Mouse (Mus musculus) heart, embryonic 14.5 days (tissue): ENCODE data around the gene Xkr7. TPM values are rescaled to one million over a fixed set of nuclear protein-coding genes. Genes with fewer than 3 reads are reported as not detected.

Experiments
- ATAC-seq: fragments of 200-750 bp; cut with Nextera tagmentation; 2 replicates; pipeline ENCODE4 v1.8.0; 2017; ENCODE audit warnings: low read depth, moderate TSS enrichment; ENCODE audit not compliant: insufficient number of reproducible peaks, insufficient read depth, low FRiP score
- H3K27ac ChIP-seq, 2 experiments: fragments of 200-500 bp in 1 of 2; fragments of 300-500 bp in 1 of 2; sonication (generic) in 1 of 2; replicated peaks in 1 of 2; 2 replicates each; pipeline ENCODE4 v1.5.1; 2012 to 2014; ENCODE audit warnings: low read depth in 2 of 2, low read length in 2 of 2, control low read depth in 1 of 2, mild to moderate bottlenecking in 1 of 2, mixed read lengths in 1 of 2; ENCODE audit not compliant: control insufficient read depth in 1 of 2, insufficient read depth in 1 of 2
- H3K27me3 ChIP-seq: fragments of 300-500 bp; sonication (generic); 2 replicates; pipeline ENCODE4 v1.6.1; 2014; ENCODE audit warnings: mild to moderate bottlenecking, low read length, control low read depth; ENCODE audit not compliant: control insufficient read depth, insufficient read depth
- H3K36me3 ChIP-seq: fragments of 300-500 bp; sonication (generic); 2 replicates; pipeline ENCODE4 v1.6.1; 2014; ENCODE audit warnings: mild to moderate bottlenecking, control low read depth, low read length, mixed read lengths; ENCODE audit not compliant: control insufficient read depth, insufficient read depth
- H3K4me1 ChIP-seq, 2 experiments: fragments of 200-500 bp in 1 of 2; fragments of 300-500 bp in 1 of 2; sonication (generic) in 1 of 2; 2 replicates each; pipeline ENCODE4 v1.6.1; 2012 to 2014; ENCODE audit warnings: low read length in 2 of 2, control low read depth in 1 of 2, mixed read lengths in 1 of 2; ENCODE audit not compliant: control insufficient read depth in 2 of 2, insufficient read depth in 2 of 2
- H3K4me2 ChIP-seq: fragments of 300-500 bp; sonication (generic); 2 replicates; pipeline ENCODE4 v1.6.1; 2014; ENCODE audit warnings: mild to moderate bottlenecking, low read length
- H3K4me3 ChIP-seq, 2 experiments: fragments of 200-500 bp in 1 of 2; fragments of 300-500 bp in 1 of 2; sonication (generic) in 1 of 2; 2 replicates each; pipeline ENCODE4 v1.5.1; 2012 to 2014; ENCODE audit warnings: low read length in 2 of 2, mild to moderate bottlenecking in 2 of 2, control low read depth in 1 of 2, low read depth in 1 of 2, moderate library complexity in 1 of 2; ENCODE audit not compliant: control insufficient read depth in 1 of 2, insufficient read depth in 1 of 2
- H3K9ac ChIP-seq: fragments of 300-500 bp; sonication (generic); 2 replicates; pipeline ENCODE4 v1.6.1; 2014; ENCODE audit warnings: mild to moderate bottlenecking, low read length
- H3K9me3 ChIP-seq: fragments of 300-500 bp; sonication (generic); 2 replicates; pipeline ENCODE4 v1.6.1; 2016; ENCODE audit warnings: low read length, control low read depth; ENCODE audit not compliant: control insufficient read depth
- WGBS: fragments of 180-500 bp; shearing (Covaris S2); extraction: QIAGEN DNeasy Blood & Tissue Kit; methylation state at CpG from one replicate; pipeline ENCODE4 v1.1.7; 2014; 5-methylcytosine and 5-hydroxymethylcytosine counted together
- polyA plus RNA-seq: library from polyadenylated mRNA; unstranded; fragments of >200 nt; fragmentation: Nextera tagmentation; extraction: Ambion mirVana; gene quantifications from 2 replicates; pipeline ENCODE4 v1.2.1, GENCODE M21; 2014

Xkr7 gene
- polyA plus RNA-seq, 1 experiment from 2014 or later, result not detected

DNA sequence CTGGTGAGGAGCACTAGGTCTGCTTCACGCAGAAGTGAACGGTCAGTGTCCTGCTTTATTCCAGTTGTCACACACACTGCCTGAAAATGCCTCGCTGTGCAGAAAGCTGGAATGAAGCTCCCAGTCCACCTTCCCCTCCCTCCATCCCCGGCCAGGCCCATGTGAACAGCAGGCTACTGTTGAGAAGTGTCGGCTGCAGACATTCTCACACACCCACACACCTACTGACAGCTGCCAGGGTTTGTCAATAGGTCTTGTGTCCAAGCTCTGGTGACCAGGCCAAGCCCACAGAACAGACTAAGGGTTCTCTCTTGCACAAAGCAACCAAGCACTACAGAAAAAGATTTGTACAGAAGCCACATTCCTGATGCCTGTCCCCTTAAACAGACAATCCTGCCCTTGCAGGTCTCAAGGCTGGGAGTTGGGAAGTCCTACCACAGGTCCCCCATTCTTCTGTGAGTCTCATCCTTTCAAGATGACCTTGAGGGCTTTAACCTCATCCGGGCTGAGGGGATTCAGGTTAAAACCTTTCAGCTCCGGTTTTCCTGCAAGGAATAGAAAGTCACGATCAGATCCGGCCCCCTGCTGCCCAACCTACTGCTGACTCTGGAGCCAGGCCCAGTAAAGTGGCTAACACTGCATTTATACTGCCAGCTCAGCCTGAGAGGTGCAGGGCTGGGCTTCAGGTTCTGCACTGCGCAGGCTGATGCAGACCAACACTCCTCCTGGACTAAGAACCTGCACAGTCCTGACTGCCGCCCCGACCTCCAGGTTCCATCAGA is 22.3 kb upstream of the Xkr7 start:
- no peaks in the 10 kb centered on the region for H3K27me3 ChIP-seq
- H3K27ac ChIP-seq, result no peak overlapping the region
- H3K4me3 ChIP-seq, result no peak overlapping the region
- H3K9ac ChIP-seq, result no peak overlapping the region
- H3K36me3 ChIP-seq, result peaks cover 71% of the 10 kb centered on the region
- no peak overlapping the region for H3K4me2 ChIP-seq
- 81% methylated on average over 12 of the region's 12 CpGs for WGBS
- no peaks in the 10 kb centered on the region for H3K9me3 ChIP-seq
- no peak for ATAC-seq
- H3K4me1 ChIP-seq, result peaks cover 0 to 6% of the 10 kb centered on the region in 2 experiments; a peak in 3 of 4 replicates

DNA sequence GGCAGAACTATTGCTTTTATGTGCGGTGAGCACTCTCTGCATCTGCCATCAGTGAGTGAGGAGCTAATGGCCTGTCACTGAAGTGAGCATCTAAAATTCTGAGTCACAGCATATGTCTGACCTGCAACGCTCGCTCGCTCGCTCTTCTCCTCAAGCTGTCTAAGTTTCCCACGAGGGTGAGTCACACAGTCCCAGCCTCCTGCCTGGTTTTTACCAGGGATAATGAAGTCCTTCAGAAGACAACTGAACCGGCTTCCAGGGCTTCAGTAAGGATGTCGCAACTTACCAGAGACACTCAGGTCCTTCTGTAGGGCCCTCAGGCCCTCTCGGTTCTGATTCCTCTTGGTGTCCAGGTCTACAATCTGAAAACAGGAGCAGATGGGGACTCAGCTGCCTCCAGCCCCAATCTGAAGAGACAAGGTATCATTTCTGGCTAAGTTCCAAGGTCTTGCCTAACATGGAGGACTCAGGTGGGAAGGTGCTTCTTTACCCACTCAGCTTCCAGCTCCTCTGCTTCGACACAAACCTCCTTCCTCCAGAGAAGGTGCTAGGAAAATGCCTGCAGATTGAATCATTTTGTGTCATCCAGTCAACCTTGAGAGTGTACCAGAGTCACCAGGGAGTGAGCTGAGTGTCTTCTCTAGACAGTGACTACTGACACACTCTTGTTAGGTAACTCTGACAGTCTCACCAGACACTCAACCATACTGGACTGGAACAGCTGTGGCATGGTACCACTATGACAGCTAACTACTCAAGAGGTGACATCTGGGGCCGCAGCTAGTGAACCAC is 17.7 kb upstream of the Xkr7 start:
- Histone ChIP-seq H3K27ac (no peak overlapping the region), H3K9me3 (no peaks in the 10 kb centered on the region), H3K36me3 (peaks cover 52% of the 10 kb centered on the region), H3K27me3 (peaks cover 12% of the 10 kb centered on the region), H3K4me2 (peak overlapping the region; percentile 90), H3K4me1 (peaks cover 2 to 10% of the 10 kb centered on the region in 2 experiments; a peak in 3 of 4 replicates), H3K4me3 (peak overlapping the region in 1 of 2 experiments; percentile 83; a peak in 3 of 4 replicates), H3K9ac (peak overlapping the region; percentile 90)
- ATAC-seq, result no peak
- WGBS, result 83% methylated on average over 11 of the region's 11 CpGs

DNA sequence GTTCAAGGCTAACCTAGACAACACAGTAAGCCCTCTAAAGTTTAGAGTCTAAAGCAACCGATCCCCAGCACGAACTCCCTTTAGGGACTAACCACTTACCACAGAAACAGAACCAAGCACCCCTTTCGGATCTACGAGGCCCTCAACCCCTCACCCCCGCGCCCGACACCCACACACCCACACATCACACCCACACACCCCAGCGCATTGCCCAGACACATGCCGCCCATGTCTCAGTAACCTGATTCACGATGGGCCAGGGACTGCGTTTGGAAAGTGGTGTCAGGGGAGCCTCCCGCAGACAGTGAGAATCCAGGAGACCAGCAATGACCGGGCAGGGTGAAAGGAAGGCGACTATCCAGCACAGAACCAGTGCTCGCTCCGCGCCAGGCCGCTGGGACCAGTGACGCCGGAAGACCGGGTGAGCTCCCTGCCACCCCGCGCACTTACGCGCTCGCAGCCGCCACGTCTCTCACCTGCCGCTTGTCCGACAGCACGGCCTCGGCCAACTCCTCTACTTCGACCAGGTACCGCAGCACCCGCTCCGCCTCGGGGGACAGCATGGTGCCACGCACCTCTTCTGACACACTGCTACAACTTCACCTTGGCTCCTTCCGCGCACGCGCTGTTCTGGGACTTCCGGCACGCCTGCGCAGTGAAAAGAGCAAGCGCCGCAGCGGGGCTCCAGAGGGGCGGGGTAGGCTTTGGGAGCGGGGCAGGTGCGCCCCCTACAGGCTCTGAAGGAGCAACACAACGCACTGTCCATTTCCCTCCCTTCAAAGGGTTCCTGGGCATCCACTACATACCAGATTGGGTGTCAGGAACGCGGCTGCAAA is 16.7 kb upstream of the Xkr7 start, which contains the start of gene Pdrg1:
Gene Pdrg1 (minus strand): TSS at position 670 of the 836 bp plus-strand sequence.
- Histone ChIP-seq H3K9ac (peak within 1 kb of the TSS; percentile 90), H3K4me2 (peak within 1 kb of the TSS; percentile 90), H3K9me3 (no peaks in the 10 kb centered on the region), H3K27ac (no peak within 1 kb of the TSS), H3K4me3 (peak within 1 kb of the TSS; percentile 81 to 83), H3K27me3 (peaks cover 13% of the 10 kb centered on the region), H3K4me1 (peaks cover 2 to 10% of the 10 kb centered on the region in 2 experiments; a peak in 3 of 4 replicates), H3K36me3 (peaks cover 41% of the 10 kb centered on the region)
- ATAC-seq, result peak; percentile 90
- WGBS, result 2% methylated on average over 54 of the region's 54 CpGs

DNA sequence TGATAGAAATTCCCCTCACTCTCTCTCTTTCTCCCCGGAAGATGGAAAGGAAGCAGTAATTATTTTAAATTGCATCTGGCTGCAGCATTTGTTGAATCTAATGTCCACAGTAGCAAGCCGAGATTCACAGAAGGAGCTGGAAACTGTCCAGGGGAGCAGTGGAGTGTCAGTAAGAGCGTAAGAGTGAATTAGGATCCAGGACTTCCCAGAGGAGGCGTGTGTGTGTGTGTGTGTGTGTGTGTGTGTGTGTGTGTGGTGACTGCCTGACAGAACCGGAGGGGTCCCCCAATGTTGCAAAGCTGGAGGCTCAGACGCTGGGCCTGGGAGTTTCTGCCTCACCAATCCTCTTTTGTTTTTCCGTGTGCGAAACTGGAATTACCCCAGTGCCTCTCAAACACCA is 15.8 kb upstream of the Xkr7 start:
- Histone ChIP-seq H3K4me1 (peaks cover 2 to 10% of the 10 kb centered on the region in 2 experiments; a peak in 3 of 4 replicates), H3K4me3 (no peak overlapping the region), H3K9me3 (no peaks in the 10 kb centered on the region), H3K27me3 (peaks cover 18% of the 10 kb centered on the region), H3K36me3 (peaks cover 33% of the 10 kb centered on the region), H3K9ac (no peak overlapping the region), H3K4me2 (peak overlapping the region; percentile 90), H3K27ac (no peak overlapping the region)
- no peak for ATAC-seq
- 49% methylated on average over 7 of the region's 8 CpGs for WGBS

DNA sequence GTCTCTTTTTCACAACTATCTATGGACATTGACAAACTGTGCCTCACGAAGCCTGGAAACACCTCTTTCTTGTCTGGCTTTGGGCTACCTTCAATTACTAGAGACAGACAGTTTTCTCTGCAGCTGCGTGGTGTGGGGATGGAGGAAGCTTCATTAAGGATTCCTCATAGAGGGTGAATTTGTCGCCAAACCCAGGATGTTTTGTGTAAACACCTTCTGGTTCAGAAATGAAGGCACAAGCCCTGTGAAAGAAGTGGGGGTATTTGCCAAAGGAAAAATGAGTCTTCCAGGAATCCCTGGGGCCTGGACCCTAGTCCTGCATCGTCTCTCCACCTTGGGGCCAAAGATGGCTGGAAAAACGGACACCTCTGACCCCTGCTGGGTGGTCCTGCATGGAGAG is 14.9 kb upstream of the Xkr7 start:
- H3K4me1 ChIP-seq, result peaks cover 2 to 10% of the 10 kb centered on the region in 2 experiments; a peak in 3 of 4 replicates
- no peak overlapping the region for H3K9ac ChIP-seq
- no peak overlapping the region for H3K27ac ChIP-seq
- H3K4me3 ChIP-seq, result no peak overlapping the region
- WGBS, result 45% methylated on average over 5 of the region's 5 CpGs
- H3K27me3 ChIP-seq, result peaks cover 18% of the 10 kb centered on the region
- H3K9me3 ChIP-seq, result no peaks in the 10 kb centered on the region
- H3K36me3 ChIP-seq, result peaks cover 23% of the 10 kb centered on the region
- ATAC-seq, result no peak
- H3K4me2 ChIP-seq, result no peak overlapping the region

DNA sequence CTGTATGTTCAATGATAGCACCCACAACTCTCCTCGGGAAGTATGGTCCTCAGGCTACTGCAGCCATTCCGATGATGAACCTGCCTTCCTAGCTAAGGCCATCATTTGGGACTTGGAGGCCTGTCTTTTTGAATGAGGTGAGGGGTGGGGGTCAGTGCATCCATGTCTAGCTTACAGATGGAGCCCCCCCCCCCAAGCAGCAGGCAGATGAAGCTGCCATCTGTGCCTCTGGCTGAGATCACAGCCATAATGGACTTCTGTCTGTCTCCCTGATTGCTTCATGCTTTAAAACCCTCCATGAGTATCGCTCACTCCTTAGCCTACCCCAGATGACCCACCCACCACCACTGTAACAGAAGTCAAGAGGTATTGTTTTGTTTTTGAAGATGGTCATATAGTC is 12.3 kb upstream of the Xkr7 start:
- Histone ChIP-seq H3K9ac (no peak overlapping the region), H3K36me3 (no peaks in the 10 kb centered on the region), H3K4me1 (peaks cover 2 to 5% of the 10 kb centered on the region in 2 experiments; a peak in 3 of 4 replicates), H3K4me2 (no peak overlapping the region), H3K9me3 (no peaks in the 10 kb centered on the region), H3K4me3 (no peak overlapping the region), H3K27me3 (peaks cover 18% of the 10 kb centered on the region), H3K27ac (no peak overlapping the region)
- 77% methylated on average over 3 of the region's 3 CpGs for WGBS
- no peak for ATAC-seq

DNA sequence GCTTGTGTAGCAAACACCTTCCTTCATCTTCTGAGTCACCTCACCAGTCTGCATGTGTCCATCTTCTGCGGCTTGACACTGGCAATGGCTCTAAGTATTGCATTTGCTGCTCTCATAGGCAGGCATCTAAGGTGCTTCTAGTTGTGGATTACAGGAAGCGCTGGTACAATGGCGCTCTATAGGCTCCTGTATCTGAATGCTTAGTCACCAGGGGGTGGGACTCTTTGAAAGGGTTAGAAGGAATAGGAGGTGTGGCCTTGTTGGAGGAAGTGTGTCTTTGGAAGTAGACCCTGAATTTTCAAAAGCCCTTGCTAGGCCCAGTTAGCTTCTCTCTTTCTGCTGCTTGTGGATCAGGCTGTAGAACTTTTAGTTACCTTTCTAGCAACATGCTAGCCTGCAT is 10.5 kb upstream of the Xkr7 start:
- Histone ChIP-seq H3K27me3 (peaks cover 24% of the 10 kb centered on the region), H3K36me3 (no peaks in the 10 kb centered on the region), H3K4me3 (no peak overlapping the region), H3K4me1 (no peaks in the 10 kb centered on the region), H3K27ac (no peak overlapping the region), H3K4me2 (no peak overlapping the region), H3K9ac (no peak overlapping the region), H3K9me3 (no peaks in the 10 kb centered on the region)
- ATAC-seq, result no peak
- 63% methylated on average over 3 of the region's 3 CpGs for WGBS
